Mouse (Mus musculus): ENCODE results near the gene Pvalb. TPM values are rescaled to one million over a fixed set of nuclear protein-coding genes. Genes with fewer than 3 reads are reported as not detected.

The Pvalb gene
- polyA plus RNA-seq, 1 experiment from 2014 or later, result 0.50 TPM

GRCm38 (mm10) chr15:78185609-78186008, 20.6 kb downstream of the Pvalb start:
- no peak overlapping the region for H3K4me3 ChIP-seq (ENCODE audit: low read depth, low read length)
- no peaks in the 10 kb centered on the region for H3K9me3 ChIP-seq (replicated peaks; ENCODE audit: control insufficient read depth, low read length)
- H3K9ac ChIP-seq (ENCODE audit: low read depth, low read length), result no peak overlapping the region
- H3K4me1 ChIP-seq (ENCODE audit: control insufficient read depth, insufficient read depth, low read length), result 0 out of 2 replicates have a peak, but pooled peaks cover 3% of the 10 kb centered on the region
- H3K27ac ChIP-seq (ENCODE audit: low read depth, low read length), result no peak overlapping the region
- peaks cover 22% of the 10 kb centered on the region for H3K27me3 ChIP-seq (ENCODE audit: control insufficient read depth, insufficient read depth, low read length)
- H3K36me3 ChIP-seq (ENCODE audit: control insufficient read depth, insufficient read depth, low read length), result no peaks in the 10 kb centered on the region
- no peak overlapping the region for H3K4me2 ChIP-seq
- ATAC-seq (replicated peaks; ENCODE audit: insufficient number of reproducible peaks, low FRiP score, low TSS enrichment), result no peak
- WGBS (ENCODE audit: insufficient replicate concordance), result 82% methylated on average over 4 of the region's 4 CpGs

DNA sequence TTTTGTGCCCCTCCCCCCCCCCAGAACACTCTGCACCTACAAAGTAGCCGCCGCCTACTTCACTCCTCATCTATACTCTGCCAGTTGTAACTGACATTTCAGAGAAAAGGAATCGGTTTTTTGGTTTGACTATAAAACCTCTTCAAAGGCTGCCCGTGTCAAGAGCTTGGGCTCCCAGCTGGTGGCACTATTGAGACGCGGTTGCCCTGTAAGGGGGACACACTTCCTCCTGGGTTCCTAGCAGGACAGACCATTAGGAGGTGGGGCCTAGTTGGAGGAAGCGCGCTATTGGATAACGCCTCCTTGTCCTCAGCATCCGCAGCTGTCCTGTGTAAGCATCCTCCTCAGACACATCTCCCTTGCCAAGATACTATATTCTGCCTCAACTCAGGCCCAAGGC, 21.3 kb downstream of the Pvalb start:
- Histone ChIP-seq H3K27me3 (ENCODE audit: control insufficient read depth, insufficient read depth, low read length) (peaks cover 22% of the 10 kb centered on the region), H3K9ac (ENCODE audit: low read depth, low read length) (no peak overlapping the region), H3K9me3 (replicated peaks; ENCODE audit: control insufficient read depth, low read length) (no peaks in the 10 kb centered on the region), H3K4me2 (peak overlapping the region; percentile 20), H3K4me3 (ENCODE audit: low read depth, low read length) (no peak overlapping the region), H3K36me3 (ENCODE audit: control insufficient read depth, insufficient read depth, low read length) (no peaks in the 10 kb centered on the region), H3K4me1 (ENCODE audit: control insufficient read depth, insufficient read depth, low read length) (0 out of 2 replicates have a peak, but pooled peaks cover 3% of the 10 kb centered on the region), H3K27ac (ENCODE audit: low read depth, low read length) (no peak overlapping the region)
- WGBS (ENCODE audit: insufficient replicate concordance), result 5% methylated on average over 10 of the region's 10 CpGs
- ATAC-seq (replicated peaks; ENCODE audit: insufficient number of reproducible peaks, low FRiP score, low TSS enrichment), result 0 out of 2 replicates have a peak, but pooled peaks have one; percentile 57

DNA sequence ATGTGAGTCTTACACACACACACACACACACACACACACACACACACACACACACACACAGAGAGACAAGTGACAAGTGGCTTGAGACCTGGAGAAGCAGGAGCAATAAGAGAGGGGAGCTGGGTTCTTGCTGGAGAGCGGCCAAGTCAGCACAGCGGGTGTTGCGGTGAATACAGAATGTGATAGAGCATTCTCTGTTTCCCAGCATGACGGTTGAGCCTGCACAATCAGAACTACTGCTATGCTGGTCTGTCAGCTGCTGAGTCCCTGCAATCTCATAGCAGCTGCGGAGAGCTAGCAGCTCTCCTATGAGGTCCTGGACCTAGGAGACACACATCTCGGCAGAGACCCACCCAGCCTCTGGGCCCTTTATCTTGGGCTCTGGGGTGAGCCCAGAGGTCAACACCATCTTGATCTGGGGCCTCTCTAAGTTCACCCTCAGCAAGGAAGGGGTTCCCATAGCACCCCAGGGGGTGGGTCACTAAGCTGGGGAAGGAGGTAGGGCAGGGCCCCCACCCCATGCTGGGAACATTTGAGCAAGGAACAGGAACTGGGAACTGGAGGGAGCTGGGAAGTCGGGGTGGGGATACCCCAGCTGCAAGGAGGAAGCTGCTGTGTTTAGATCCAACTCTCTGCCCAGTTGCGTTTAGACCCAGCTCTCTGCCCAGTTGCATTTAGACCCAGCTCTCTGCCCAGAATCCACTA, 24.3 kb downstream of the Pvalb start:
- WGBS (ENCODE audit: insufficient replicate concordance), result 27% methylated on average over 8 of the region's 8 CpGs
- peaks cover 22% of the 10 kb centered on the region for H3K27me3 ChIP-seq (ENCODE audit: control insufficient read depth, insufficient read depth, low read length)
- ATAC-seq (replicated peaks; ENCODE audit: insufficient number of reproducible peaks, low FRiP score, low TSS enrichment), result no peak

GRCm38 (mm10) chr15:78179775-78180174, 26.4 kb downstream of the Pvalb start:
- Histone ChIP-seq H3K36me3 (ENCODE audit: control insufficient read depth, insufficient read depth, low read length) (no peaks in the 10 kb centered on the region), H3K27ac (ENCODE audit: low read depth, low read length) (no peak overlapping the region), H3K4me1 (ENCODE audit: control insufficient read depth, insufficient read depth, low read length) (peaks cover 5% of the 10 kb centered on the region; the same call in 1 of the 2 replicates), H3K9me3 (replicated peaks; ENCODE audit: control insufficient read depth, low read length) (no peaks in the 10 kb centered on the region), H3K27me3 (ENCODE audit: control insufficient read depth, insufficient read depth, low read length) (peaks cover 22% of the 10 kb centered on the region), H3K9ac (ENCODE audit: low read depth, low read length) (no peak overlapping the region), H3K4me2 (no peak overlapping the region), H3K4me3 (ENCODE audit: low read depth, low read length) (no peak overlapping the region)
- WGBS (ENCODE audit: insufficient replicate concordance), result 57% methylated on average over 3 of the region's 3 CpGs
- no peak for ATAC-seq (replicated peaks; ENCODE audit: insufficient number of reproducible peaks, low FRiP score, low TSS enrichment)

More for the DNA sequence above, 24.3 kb downstream of the Pvalb start:
- no peaks in the 10 kb centered on the region for H3K9me3 ChIP-seq (replicated peaks; ENCODE audit: control insufficient read depth, low read length)
- H3K4me1 ChIP-seq (ENCODE audit: control insufficient read depth, insufficient read depth, low read length), result 0 out of 2 replicates have a peak, but pooled peaks cover 3% of the 10 kb centered on the region
- no peak overlapping the region for H3K27ac ChIP-seq (ENCODE audit: low read depth, low read length)
- H3K4me2 ChIP-seq, result no peak overlapping the region
- H3K36me3 ChIP-seq (ENCODE audit: control insufficient read depth, insufficient read depth, low read length), result no peaks in the 10 kb centered on the region
- H3K4me3 ChIP-seq (ENCODE audit: low read depth, low read length), result no peak overlapping the region
- no peak overlapping the region for H3K9ac ChIP-seq (ENCODE audit: low read depth, low read length)

GRCm38 (mm10) chr15:78178397-78178796, 27.8 kb downstream of the Pvalb start:
- Histone ChIP-seq H3K4me3 (ENCODE audit: low read depth, low read length) (no peak overlapping the region), H3K36me3 (ENCODE audit: control insufficient read depth, insufficient read depth, low read length) (no peaks in the 10 kb centered on the region), H3K27me3 (ENCODE audit: control insufficient read depth, insufficient read depth, low read length) (peaks cover 15% of the 10 kb centered on the region), H3K9ac (ENCODE audit: low read depth, low read length) (no peak overlapping the region), H3K27ac (ENCODE audit: low read depth, low read length) (no peak overlapping the region), H3K4me1 (ENCODE audit: control insufficient read depth, insufficient read depth, low read length) (peaks cover 10% of the 10 kb centered on the region; the same call in 1 of the 2 replicates), H3K9me3 (replicated peaks; ENCODE audit: control insufficient read depth, low read length) (no peaks in the 10 kb centered on the region), H3K4me2 (no peak overlapping the region)
- WGBS (ENCODE audit: insufficient replicate concordance), result 6% methylated on average over 9 of the region's 9 CpGs
- ATAC-seq (replicated peaks; ENCODE audit: insufficient number of reproducible peaks, low FRiP score, low TSS enrichment), result no peak

- Histone ChIP-seq H3K9ac (ENCODE audit: low read depth, low read length) (no peak overlapping the region), H3K9me3 (replicated peaks; ENCODE audit: control insufficient read depth, low read length) (no peaks in the 10 kb centered on the region), H3K4me3 (ENCODE audit: low read depth, low read length) (no peak overlapping the region), H3K27me3 (ENCODE audit: control insufficient read depth, insufficient read depth, low read length) (peaks cover 7% of the 10 kb centered on the region; the same call in 1 of the 2 replicates), H3K36me3 (ENCODE audit: control insufficient read depth, insufficient read depth, low read length) (no peaks in the 10 kb centered on the region), H3K4me2 (no peak overlapping the region), H3K27ac (ENCODE audit: low read depth, low read length) (no peak overlapping the region), H3K4me1 (ENCODE audit: control insufficient read depth, insufficient read depth, low read length) (peaks cover 14% of the 10 kb centered on the region; the same call in 1 of the 2 replicates)
- no peak for ATAC-seq (replicated peaks; ENCODE audit: insufficient number of reproducible peaks, low FRiP score, low TSS enrichment)
- 51% methylated on average over 10 of the region's 10 CpGs for WGBS (ENCODE audit: insufficient replicate concordance)
Measured at GRCm38 (mm10) chr15:78177257-78177656, 28.9 kb downstream of the Pvalb start.

DNA sequence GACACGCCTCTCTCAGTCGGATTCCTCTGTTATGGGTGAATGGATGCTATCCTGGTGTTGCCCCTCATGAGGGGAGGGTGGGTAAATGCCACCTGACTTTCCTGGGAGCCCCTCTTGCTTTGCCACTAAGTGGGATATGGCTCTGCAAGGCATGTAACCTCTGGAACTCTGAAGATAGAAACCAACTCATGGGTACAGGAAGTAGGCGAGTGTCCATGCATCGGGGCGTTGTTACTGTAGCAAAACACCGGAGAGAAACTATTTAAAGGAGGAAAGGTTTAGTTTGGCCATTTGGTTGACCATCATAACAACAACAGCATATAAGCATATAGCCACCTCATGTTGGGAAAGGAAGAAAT, 31.3 kb downstream of the Pvalb start:
- Histone ChIP-seq H3K4me1 (ENCODE audit: control insufficient read depth, insufficient read depth, low read length) (peaks cover 10% of the 10 kb centered on the region; the same call in 1 of the 2 replicates), H3K36me3 (ENCODE audit: control insufficient read depth, insufficient read depth, low read length) (no peaks in the 10 kb centered on the region), H3K9me3 (replicated peaks; ENCODE audit: control insufficient read depth, low read length) (no peaks in the 10 kb centered on the region), H3K27me3 (ENCODE audit: control insufficient read depth, insufficient read depth, low read length) (no peaks in the 10 kb centered on the region), H3K9ac (ENCODE audit: low read depth, low read length) (peak overlapping the region; percentile 69), H3K4me2 (peak overlapping the region; percentile 66), H3K4me3 (ENCODE audit: low read depth, low read length) (peak overlapping the region; percentile 70), H3K27ac (ENCODE audit: low read depth, low read length) (no peak overlapping the region; the same call in 1 of the 2 replicates)
- no peak for ATAC-seq (replicated peaks; ENCODE audit: insufficient number of reproducible peaks, low FRiP score, low TSS enrichment)
- WGBS (ENCODE audit: insufficient replicate concordance), result 70% methylated on average over 6 of the region's 6 CpGs

DNA sequence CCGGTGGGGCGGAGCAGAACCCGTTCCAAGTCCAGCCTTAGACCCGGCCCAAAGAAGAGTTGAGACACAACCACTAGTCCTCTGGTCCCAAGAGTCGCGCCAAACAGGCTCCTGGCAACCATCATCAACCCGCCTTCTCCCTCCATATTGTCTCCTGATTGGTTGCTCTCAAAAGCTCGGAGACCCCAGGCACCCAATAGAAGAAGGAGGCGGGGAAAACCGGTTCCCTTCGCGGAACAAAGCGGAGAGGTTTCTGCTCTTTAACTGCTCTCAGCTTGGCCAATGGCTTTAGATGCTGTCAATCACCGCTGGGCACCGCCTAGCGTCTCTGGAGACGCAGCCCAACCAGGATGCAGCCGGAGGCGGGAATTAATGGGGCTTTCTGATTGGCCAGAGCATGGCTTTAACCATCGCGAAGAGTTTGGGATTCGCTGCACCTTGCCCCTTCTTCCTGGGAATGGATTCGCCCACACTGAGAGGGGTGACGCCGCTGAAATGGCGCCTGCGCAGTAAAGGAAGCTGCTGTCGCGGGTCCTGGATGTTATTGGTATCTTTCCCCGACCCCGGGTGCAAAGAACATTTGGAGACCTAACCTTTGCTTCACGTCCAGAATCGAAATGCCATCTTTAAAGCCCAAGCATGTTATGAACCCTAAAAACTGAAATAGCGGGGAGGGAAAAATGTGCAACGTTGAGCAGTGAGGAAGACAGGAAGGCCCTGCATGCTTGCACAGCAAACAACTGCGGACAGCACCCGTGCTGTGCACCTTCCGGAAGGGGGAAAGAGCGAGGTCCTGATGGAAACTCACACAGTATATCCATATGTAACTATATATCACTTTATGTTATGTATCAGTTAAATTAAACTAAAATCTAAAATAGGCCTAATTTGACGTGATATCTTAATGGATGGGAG, 32.0 kb downstream of the Pvalb start, which contains the start of gene Ift27:
TSS of gene Ift27 (minus strand) at position 136 of the 915 bp plus-strand sequence.
- Histone ChIP-seq H3K27ac (ENCODE audit: low read depth, low read length) (peak within 1 kb of the TSS; percentile 22; the same call in 1 of the 2 replicates), H3K36me3 (ENCODE audit: control insufficient read depth, insufficient read depth, low read length) (no peaks in the 10 kb centered on the region), H3K4me2 (peak within 1 kb of the TSS; percentile 96), H3K9me3 (replicated peaks; ENCODE audit: control insufficient read depth, low read length) (no peaks in the 10 kb centered on the region), H3K27me3 (ENCODE audit: control insufficient read depth, insufficient read depth, low read length) (no peaks in the 10 kb centered on the region), H3K4me3 (ENCODE audit: low read depth, low read length) (peak within 1 kb of the TSS; percentile 70), H3K9ac (ENCODE audit: low read depth, low read length) (peak within 1 kb of the TSS; percentile 77), H3K4me1 (ENCODE audit: control insufficient read depth, insufficient read depth, low read length) (peaks cover 10% of the 10 kb centered on the region; the same call in 1 of the 2 replicates)
- WGBS (ENCODE audit: insufficient replicate concordance), result 2% methylated on average over 40 of the region's 40 CpGs
- ATAC-seq (replicated peaks; ENCODE audit: insufficient number of reproducible peaks, low FRiP score, low TSS enrichment), result peak; percentile 94

Measured in heart, embryonic 11.5 days (tissue).